Mouse (Mus musculus) neural tube, embryonic 11.5 days (tissue): ENCODE measurements around the gene Usf2. TPM values are rescaled to one million over a fixed set of nuclear protein-coding genes. Genes with fewer than 3 reads are reported as not detected.

Source experiments
- ATAC-seq: fragments of 200-750 bp; cut with Nextera tagmentation; 2 replicates; pipeline ENCODE4 v1.8.0; 2017; ENCODE audit warnings: moderate number of reproducible peaks, mild to moderate bottlenecking, moderate TSS enrichment, moderate library complexity; ENCODE audit not compliant: insufficient read depth, low FRiP score, low TSS enrichment
- DNase-seq: peaks from one replicate; pipeline ENCODE4 v3.0.0-alpha.2; 2015; ENCODE audit warnings: low spot score
- H3K27ac ChIP-seq: fragments of 300-500 bp; sonication (generic); 2 replicates; pipeline ENCODE4 v1.5.1; 2014; ENCODE audit warnings: low read depth, mild to moderate bottlenecking, low read length
- H3K27me3 ChIP-seq: fragments of 300-500 bp; sonication (generic); 2 replicates; pipeline ENCODE4 v1.6.1; 2014; ENCODE audit warnings: mild to moderate bottlenecking, low read length, mixed read lengths; ENCODE audit not compliant: control insufficient read depth, insufficient read depth
- H3K36me3 ChIP-seq: fragments of 300-500 bp; sonication (generic); 2 replicates; pipeline ENCODE4 v1.6.1; 2014; ENCODE audit warnings: mild to moderate bottlenecking, low read length, moderate library complexity, mixed read lengths; ENCODE audit not compliant: control insufficient read depth, insufficient read depth
- H3K4me1 ChIP-seq: fragments of 300-500 bp; sonication (generic); 2 replicates; pipeline ENCODE4 v1.6.1; 2014; ENCODE audit warnings: low read length, mixed read lengths; ENCODE audit not compliant: control insufficient read depth, insufficient read depth
- H3K4me2 ChIP-seq: fragments of 300-500 bp; sonication (generic); 2 replicates; pipeline ENCODE4 v1.6.1; 2014; ENCODE audit warnings: low read depth, mild to moderate bottlenecking, moderate library complexity
- H3K4me3 ChIP-seq: fragments of 300-500 bp; sonication (generic); 2 replicates; pipeline ENCODE4 v1.5.1; 2014; ENCODE audit warnings: low read depth, low read length
- H3K9ac ChIP-seq: fragments of 300-500 bp; sonication (generic); 2 replicates; pipeline ENCODE4 v1.6.1; 2014; ENCODE audit warnings: mild to moderate bottlenecking, low read length
- H3K9me3 ChIP-seq: fragments of 300-500 bp; sonication (generic); 2 replicates; pipeline ENCODE4 v1.6.1; 2016; ENCODE audit warnings: low read length; ENCODE audit not compliant: control insufficient read depth
- WGBS: fragments of 180-500 bp; shearing (Covaris S2); extraction: QIAGEN DNeasy Blood & Tissue Kit; methylation state at CpG from one replicate; pipeline ENCODE4 v1.1.7; 2014; 5-methylcytosine and 5-hydroxymethylcytosine counted together
- polyA plus RNA-seq: library from polyadenylated mRNA; unstranded; fragments of >200 nt; fragmentation: Nextera tagmentation; extraction: Ambion mirVana; gene quantifications from 2 replicates; pipeline ENCODE4 v1.2.1, GENCODE M21; 2014

The Usf2 gene
- polyA plus RNA-seq, 1 experiment from 2014 or later = 27.9 TPM

DNA sequence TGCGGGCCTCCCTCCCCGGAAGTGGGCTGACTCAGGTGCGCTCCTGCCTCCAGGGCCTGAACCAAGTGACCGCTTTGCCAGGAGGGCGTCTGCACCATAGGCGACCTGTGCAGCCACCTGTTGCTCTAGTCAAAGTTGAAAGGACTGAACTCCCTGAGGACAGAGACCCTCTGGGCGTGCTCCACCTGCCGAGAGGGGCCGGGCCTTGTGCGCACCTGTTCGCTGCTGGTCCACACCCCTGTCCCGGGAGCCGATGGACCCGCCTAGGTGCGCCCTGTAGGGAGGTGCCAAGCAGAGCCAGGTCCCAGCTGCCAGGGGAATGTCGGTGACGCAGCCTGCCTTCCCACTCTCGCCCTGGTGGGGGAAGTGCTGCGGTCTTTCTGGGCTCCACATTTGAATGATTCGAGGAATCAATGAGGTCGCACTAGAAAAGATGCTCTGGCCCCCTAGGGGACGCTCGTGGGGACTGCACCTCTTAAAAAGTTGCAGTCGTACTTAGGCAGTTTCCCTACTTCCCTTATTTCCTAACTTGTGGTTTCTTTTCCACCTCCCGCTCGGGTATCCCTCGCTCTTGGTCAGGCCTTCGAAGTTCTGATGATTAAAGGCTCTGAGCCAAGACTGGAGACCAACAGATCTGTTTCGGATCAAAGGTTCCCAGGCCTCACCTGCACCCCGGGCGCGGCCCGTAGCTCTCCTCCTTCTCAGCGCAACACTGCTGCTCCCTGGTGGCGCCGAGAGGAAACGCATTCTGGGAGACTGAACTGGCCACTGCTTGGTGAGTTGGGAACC is 17.1 kb upstream of the Usf2 start, which contains the start of gene Fam187b:
Fam187b (plus strand) TSS at position 290 of the 789 bp plus-strand sequence.
- DNase-seq = peak; percentile 90
- no peak within 1 kb of the TSS for H3K27ac ChIP-seq
- peaks cover 5% of the 10 kb centered on the region; the same call in 1 of the 2 replicates for H3K4me1 ChIP-seq
- peaks cover 15% of the 10 kb centered on the region for H3K27me3 ChIP-seq
- peak; percentile 84 for ATAC-seq
- no peaks in the 10 kb centered on the region for H3K36me3 ChIP-seq
- peak within 1 kb of the TSS; percentile 26 for H3K4me3 ChIP-seq
- no peaks in the 10 kb centered on the region for H3K9me3 ChIP-seq
- H3K9ac ChIP-seq = peak within 1 kb of the TSS; percentile 40
- WGBS = 1% methylated on average over 37 of the region's 37 CpGs
- peak within 1 kb of the TSS; percentile 56 for H3K4me2 ChIP-seq

DNA sequence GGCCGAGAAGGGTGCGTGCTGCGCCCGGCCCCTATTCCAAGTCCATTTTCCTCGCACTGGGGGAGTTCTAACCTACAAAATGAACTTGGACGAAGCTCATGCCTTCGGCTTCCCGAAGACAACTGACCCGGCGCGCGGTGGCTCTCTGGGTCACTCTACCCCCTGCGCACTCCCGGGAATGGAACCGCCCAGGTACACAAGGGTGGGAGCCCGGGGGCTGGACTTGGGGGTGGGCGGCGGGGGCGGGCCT is 16.6 kb upstream of the Usf2 start, which contains the start of gene Lsr:
Lsr (minus strand) TSS at position 214 of the 250 bp plus-strand sequence.
- peak within 1 kb of the TSS; percentile 56 for H3K4me2 ChIP-seq
- peaks cover 15% of the 10 kb centered on the region for H3K27me3 ChIP-seq
- DNase-seq = peak; percentile 42
- ATAC-seq = no peak
- under 1% methylated on average over 19 of the region's 19 CpGs for WGBS
- H3K36me3 ChIP-seq = no peaks in the 10 kb centered on the region
- peaks cover 5% of the 10 kb centered on the region; the same call in 1 of the 2 replicates for H3K4me1 ChIP-seq
- H3K9ac ChIP-seq = peak within 1 kb of the TSS; percentile 40
- H3K9me3 ChIP-seq = no peaks in the 10 kb centered on the region
- no peak within 1 kb of the TSS for H3K27ac ChIP-seq
- H3K4me3 ChIP-seq = peak within 1 kb of the TSS; percentile 26

- peak overlapping the region; percentile 40 for H3K9ac ChIP-seq
- peak overlapping the region; percentile 56 for H3K4me2 ChIP-seq
Observed at GRCm38 (mm10) chr7:30972426-30973250, 16.0 kb upstream of the Usf2 start.

GRCm38 (mm10) chr7:30971901-30972300 is 15.3 kb upstream of the Usf2 start:
- Histone ChIP-seq H3K27ac (no peak overlapping the region), H3K4me2 (no peak overlapping the region; the same call in 1 of the 2 replicates), H3K36me3 (no peaks in the 10 kb centered on the region), H3K4me3 (no peak overlapping the region), H3K4me1 (peaks cover 5% of the 10 kb centered on the region; the same call in 1 of the 2 replicates), H3K27me3 (peaks cover 15% of the 10 kb centered on the region), H3K9ac (no peak overlapping the region), H3K9me3 (no peaks in the 10 kb centered on the region)
- WGBS = 92% methylated on average over 15 of the region's 15 CpGs
- DNase-seq (no peak), ATAC-seq (no peak)

More at GRCm38 (mm10) chr7:30972426-30973250, 16.0 kb upstream of the Usf2 start:
- DNase-seq (no peak), ATAC-seq (no peak)
- Histone ChIP-seq H3K4me3 (peak overlapping the region; percentile 26), H3K36me3 (no peaks in the 10 kb centered on the region), H3K4me1 (peaks cover 5% of the 10 kb centered on the region; the same call in 1 of the 2 replicates), H3K27ac (no peak overlapping the region), H3K27me3 (peaks cover 15% of the 10 kb centered on the region), H3K9me3 (no peaks in the 10 kb centered on the region)
- WGBS = 3% methylated on average over 41 of the region's 41 CpGs

- Histone ChIP-seq H3K9ac (no peak overlapping the region), H3K27ac (no peak overlapping the region), H3K4me3 (no peak overlapping the region), H3K4me2 (no peak overlapping the region), H3K9me3 (no peaks in the 10 kb centered on the region), H3K4me1 (peaks cover 5% of the 10 kb centered on the region; the same call in 1 of the 2 replicates), H3K27me3 (peaks cover 15% of the 10 kb centered on the region), H3K36me3 (no peaks in the 10 kb centered on the region)
- DNase-seq (no peak), ATAC-seq (no peak)
- WGBS = 84% methylated on average over 4 of the region's 4 CpGs
Observed at GRCm38 (mm10) chr7:30969174-30969573, 12.6 kb upstream of the Usf2 start.

- H3K9me3 ChIP-seq = no peaks in the 10 kb centered on the region
- no peak overlapping the region for H3K9ac ChIP-seq
- no peak overlapping the region for H3K27ac ChIP-seq
- peaks cover 4% of the 10 kb centered on the region; the same call in 1 of the 2 replicates for H3K4me1 ChIP-seq
- H3K27me3 ChIP-seq = peaks cover 15% of the 10 kb centered on the region
- DNase-seq = no peak
- no peak for ATAC-seq
- no peak overlapping the region for H3K4me3 ChIP-seq
- no peak overlapping the region for H3K4me2 ChIP-seq
- no peaks in the 10 kb centered on the region for H3K36me3 ChIP-seq
- WGBS = 93% methylated on average over 8 of the region's 8 CpGs
Observed at GRCm38 (mm10) chr7:30968611-30969010, 12.0 kb upstream of the Usf2 start.

DNA sequence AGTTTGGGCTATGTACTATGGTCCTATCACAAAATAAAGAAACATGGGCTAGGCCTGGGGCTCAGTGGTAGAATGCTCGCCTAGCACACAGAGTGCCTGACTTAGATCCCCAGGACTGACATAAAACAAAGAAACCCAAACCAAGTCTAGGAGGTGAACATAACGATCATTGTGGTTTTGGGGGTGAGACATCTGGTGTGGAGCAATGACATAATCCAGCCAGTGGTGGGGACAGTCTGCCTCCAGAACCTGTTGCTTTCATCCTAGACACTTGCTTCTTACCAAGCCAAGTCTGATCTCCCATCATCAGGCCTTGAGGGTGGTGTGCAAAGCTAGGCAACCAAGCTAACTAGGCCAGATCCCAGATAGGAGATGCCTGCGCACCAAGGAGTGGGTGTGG is 10.1 kb upstream of the Usf2 start:
- 85% methylated on average over 3 of the region's 3 CpGs for WGBS
- Histone ChIP-seq H3K9ac (no peak overlapping the region), H3K9me3 (no peaks in the 10 kb centered on the region), H3K27me3 (no peaks in the 10 kb centered on the region), H3K27ac (no peak overlapping the region), H3K36me3 (no peaks in the 10 kb centered on the region), H3K4me3 (no peak overlapping the region), H3K4me1 (no peaks in the 10 kb centered on the region), H3K4me2 (no peak overlapping the region)
- ATAC-seq = no peak
- no peak for DNase-seq

DNA sequence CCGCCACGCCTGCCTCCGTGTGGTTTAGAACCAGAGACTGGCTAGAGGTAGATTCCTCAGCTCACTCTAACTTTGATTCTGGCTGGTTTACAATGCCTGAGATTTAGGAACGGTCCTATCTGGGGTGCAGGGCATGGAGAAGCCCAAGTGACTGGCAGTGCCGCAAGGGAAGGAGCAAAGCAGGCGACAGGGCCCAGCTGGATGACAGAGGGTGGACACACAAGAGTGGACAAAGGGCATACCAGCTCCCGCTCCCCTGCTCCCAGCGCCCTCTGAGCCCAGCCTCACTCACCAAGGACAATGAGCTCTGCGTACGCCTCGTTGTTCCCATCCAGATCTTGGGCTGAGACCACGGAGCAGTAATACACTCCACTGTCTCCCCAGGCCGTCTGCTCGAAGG is 9.1 kb upstream of the Usf2 start:
- Histone ChIP-seq H3K27ac (no peak overlapping the region), H3K27me3 (no peaks in the 10 kb centered on the region), H3K4me1 (no peaks in the 10 kb centered on the region), H3K36me3 (no peaks in the 10 kb centered on the region), H3K9me3 (no peaks in the 10 kb centered on the region), H3K4me3 (no peak overlapping the region), H3K9ac (no peak overlapping the region), H3K4me2 (no peak overlapping the region)
- 69% methylated on average over 14 of the region's 14 CpGs for WGBS
- ATAC-seq (no peak), DNase-seq (no peak)
